Mouse (Mus musculus) hindbrain, embryonic 14.5 days (tissue): ENCODE measurements around the gene Ntrk1. TPM values are rescaled to one million over a fixed set of nuclear protein-coding genes. Genes with fewer than 3 reads are reported as not detected.
A peak's percentile ranks its signal among the peaks of the same experiment; 100 is the strongest.

Experiments
- ATAC-seq: fragments of 200-750 bp; cut with Nextera tagmentation; 2 replicates; pipeline ENCODE4 v1.8.0; 2017; ENCODE audit warnings: moderate number of reproducible peaks, mild to moderate bottlenecking, moderate TSS enrichment, moderate library complexity; ENCODE audit not compliant: low FRiP score
- DNase-seq: peaks from one replicate; pipeline ENCODE4 v3.0.0-alpha.2; 2015; ENCODE audit warnings: low spot score
- H3K27ac ChIP-seq: fragments of 300-500 bp; sonication (generic); 2 replicates; pipeline ENCODE4 v1.5.1; 2014; ENCODE audit warnings: mild to moderate bottlenecking, moderate library complexity
- H3K27me3 ChIP-seq: fragments of 300-500 bp; sonication (generic); 2 replicates; pipeline ENCODE4 v1.6.1; 2014; ENCODE audit warnings: mild to moderate bottlenecking, low read length, mixed read lengths; ENCODE audit not compliant: control insufficient read depth, insufficient read depth
- H3K36me3 ChIP-seq: fragments of 300-500 bp; sonication (generic); replicated peaks from 2 replicates; pipeline ENCODE4 v1.6.1; 2014; ENCODE audit not compliant: control insufficient read depth, insufficient read depth
- H3K4me1 ChIP-seq: fragments of 300-500 bp; sonication (generic); replicated peaks from 2 replicates; pipeline ENCODE4 v1.6.1; 2014; ENCODE audit warnings: antibody characterized with exemption, low read length, mixed read lengths; ENCODE audit not compliant: control insufficient read depth, insufficient read depth
- H3K4me2 ChIP-seq: fragments of 300-500 bp; sonication (generic); replicated peaks from 2 replicates; pipeline ENCODE4 v1.6.1; 2014; ENCODE audit warnings: mild to moderate bottlenecking, moderate library complexity
- H3K4me3 ChIP-seq: fragments of 300-500 bp; sonication (generic); replicated peaks from 2 replicates; pipeline ENCODE4 v1.5.1; 2014; ENCODE audit warnings: mild to moderate bottlenecking, low read length
- H3K9ac ChIP-seq: fragments of 300-500 bp; sonication (generic); 2 replicates; pipeline ENCODE4 v1.6.1; 2014
- H3K9me3 ChIP-seq: fragments of 300-500 bp; sonication (generic); 2 replicates; pipeline ENCODE4 v1.6.1; 2016; ENCODE audit warnings: low read length; ENCODE audit not compliant: control insufficient read depth
- WGBS: fragments of 180-500 bp; shearing (Covaris S2); extraction: QIAGEN DNeasy Blood & Tissue Kit; methylation state at CpG from one replicate; pipeline ENCODE4 v1.1.7; 2014; 5-methylcytosine and 5-hydroxymethylcytosine counted together
- polyA plus RNA-seq: library from polyadenylated mRNA; unstranded; fragments of >200 nt; fragmentation: Nextera tagmentation; extraction: Ambion mirVana; gene quantifications from 2 replicates; pipeline ENCODE4 v1.2.1, GENCODE M21; 2014

The Ntrk1 gene
- polyA plus RNA-seq, 1 experiment from 2014 or later: 1.7 TPM

DNA sequence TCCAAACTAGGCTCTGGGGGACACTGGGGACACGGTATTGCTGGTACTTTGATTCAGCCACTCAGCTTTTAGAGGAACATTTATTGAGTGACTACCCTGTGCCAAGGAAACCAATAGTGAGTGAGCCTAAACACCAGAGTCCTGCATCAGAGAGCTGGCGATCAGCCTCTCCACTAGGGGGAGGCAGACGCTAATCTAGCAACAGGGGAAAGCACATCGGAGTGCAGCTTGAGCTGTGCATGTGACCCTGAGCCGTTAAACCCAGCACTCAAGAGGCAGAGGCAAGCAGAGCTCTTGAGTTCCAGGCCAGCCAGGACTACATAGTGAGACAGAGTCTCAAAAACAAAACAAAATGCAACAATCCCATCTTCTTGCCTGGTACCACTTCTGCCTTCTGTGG, 45.9 kb downstream of the Ntrk1 start:
- no peak for ATAC-seq
- H3K4me1 ChIP-seq: peaks cover 6% of the 10 kb centered on the region; the same call in 1 of the 2 replicates
- no peak overlapping the region for H3K27ac ChIP-seq
- no peak overlapping the region for H3K4me3 ChIP-seq
- no peaks in the 10 kb centered on the region for H3K36me3 ChIP-seq
- WGBS: 13% methylated on average over 5 of the region's 5 CpGs
- DNase-seq: peak; percentile 38
- H3K9me3 ChIP-seq: no peaks in the 10 kb centered on the region
- H3K27me3 ChIP-seq: no peaks in the 10 kb centered on the region
- no peak overlapping the region for H3K4me2 ChIP-seq
- no peak overlapping the region for H3K9ac ChIP-seq

DNA sequence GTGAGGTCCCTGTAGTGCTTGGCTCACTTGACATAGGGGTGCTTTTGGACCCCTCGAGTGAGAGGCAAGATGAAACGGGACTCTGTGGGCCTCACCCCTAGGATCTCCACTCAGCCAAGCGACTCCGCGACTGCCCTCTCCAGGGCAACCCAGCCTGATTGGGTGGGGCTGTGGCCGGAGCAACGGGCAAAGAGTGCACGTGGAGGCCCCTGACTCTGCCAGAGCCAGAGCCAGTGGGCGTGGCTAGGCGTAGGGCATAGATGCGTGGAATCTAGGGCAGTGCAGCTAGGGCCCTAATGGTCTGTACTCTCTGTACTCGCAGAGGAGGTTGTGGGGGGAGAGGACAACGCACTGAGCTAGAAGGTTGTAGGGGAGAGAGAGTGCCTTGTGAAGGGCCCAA, 46.5 kb downstream of the Ntrk1 start, which contains the start of gene Lrrc71:
Gene Lrrc71, minus strand, starts transcription at position 195 of the 400 bp plus-strand sequence.
- 46% methylated on average over 13 of the region's 13 CpGs for WGBS
- Histone ChIP-seq H3K27me3 (no peaks in the 10 kb centered on the region), H3K4me3 (no peak within 1 kb of the TSS), H3K4me2 (no peak within 1 kb of the TSS), H3K27ac (no peak within 1 kb of the TSS), H3K4me1 (peaks cover 6% of the 10 kb centered on the region; the same call in 1 of the 2 replicates), H3K36me3 (no peaks in the 10 kb centered on the region), H3K9ac (no peak within 1 kb of the TSS), H3K9me3 (no peaks in the 10 kb centered on the region)
- no peak; the same call in 1 of the 2 replicates for ATAC-seq
- DNase-seq: no peak

GRCm38 (mm10) chr3:87745036-87745659, 49.8 kb downstream of the Ntrk1 start:
- no peak overlapping the region for H3K4me3 ChIP-seq
- H3K9ac ChIP-seq: no peak overlapping the region
- 35% methylated on average over 18 of the region's 18 CpGs for WGBS
- DNase-seq: no peak
- H3K4me1 ChIP-seq: peaks cover 6% of the 10 kb centered on the region; the same call in 1 of the 2 replicates
- no peak for ATAC-seq
- H3K27ac ChIP-seq: no peak overlapping the region
- peaks cover 14% of the 10 kb centered on the region for H3K36me3 ChIP-seq
- H3K27me3 ChIP-seq: no peaks in the 10 kb centered on the region
- H3K4me2 ChIP-seq: peak overlapping the region; percentile 40
- no peaks in the 10 kb centered on the region for H3K9me3 ChIP-seq

- Histone ChIP-seq H3K36me3 (peaks cover 14% of the 10 kb centered on the region), H3K4me3 (no peak overlapping the region), H3K27ac (no peak overlapping the region), H3K4me2 (no peak overlapping the region), H3K9me3 (no peaks in the 10 kb centered on the region), H3K27me3 (no peaks in the 10 kb centered on the region), H3K9ac (no peak overlapping the region), H3K4me1 (peaks cover 6% of the 10 kb centered on the region; the same call in 1 of the 2 replicates)
- DNase-seq: no peak
- 86% methylated on average over 4 of the region's 4 CpGs for WGBS
- ATAC-seq: no peak
Measured at GRCm38 (mm10) chr3:87743927-87744326, 51.0 kb downstream of the Ntrk1 start.

- Histone ChIP-seq H3K4me1 (peaks cover 6% of the 10 kb centered on the region; the same call in 1 of the 2 replicates), H3K4me3 (no peak overlapping the region), H3K9me3 (no peaks in the 10 kb centered on the region), H3K27me3 (no peaks in the 10 kb centered on the region), H3K4me2 (no peak overlapping the region), H3K27ac (no peak overlapping the region), H3K36me3 (peaks cover 23% of the 10 kb centered on the region), H3K9ac (no peak overlapping the region)
- ATAC-seq (no peak), DNase-seq (no peak)
- 90% methylated on average over 16 of the region's 16 CpGs for WGBS
Measured at GRCm38 (mm10) chr3:87742735-87743134, 52.2 kb downstream of the Ntrk1 start.

DNA sequence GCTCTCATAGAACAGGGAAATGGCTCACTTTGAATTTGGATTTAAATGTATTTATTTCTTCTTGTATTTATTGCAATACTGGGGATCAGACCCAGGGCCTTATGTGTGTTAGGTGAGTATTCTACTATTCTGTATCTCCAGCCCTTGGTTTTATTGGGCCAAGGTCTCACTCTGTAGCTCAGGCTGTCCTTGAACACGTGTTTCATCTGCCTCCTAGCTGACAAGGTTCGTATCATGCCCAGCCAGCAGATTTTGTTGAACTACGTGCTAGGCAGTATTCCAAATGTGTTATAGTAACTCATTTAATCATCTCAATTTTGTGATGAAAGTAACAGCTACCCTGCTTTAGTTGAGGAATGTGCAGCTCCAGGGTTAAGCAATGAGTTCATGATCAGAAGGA, 52.9 kb downstream of the Ntrk1 start:
- Histone ChIP-seq H3K9me3 (no peaks in the 10 kb centered on the region), H3K27ac (no peak overlapping the region), H3K36me3 (peaks cover 31% of the 10 kb centered on the region), H3K4me1 (peaks cover 6% of the 10 kb centered on the region; the same call in 1 of the 2 replicates), H3K9ac (no peak overlapping the region), H3K27me3 (no peaks in the 10 kb centered on the region), H3K4me2 (no peak overlapping the region), H3K4me3 (no peak overlapping the region)
- 89% methylated on average over 3 of the region's 3 CpGs for WGBS
- no peak for DNase-seq
- no peak for ATAC-seq

GRCm38 (mm10) chr3:87738906-87739305, 56.1 kb downstream of the Ntrk1 start:
- no peak for DNase-seq
- WGBS: 76% methylated on average over 5 of the region's 5 CpGs
- H3K9me3 ChIP-seq: no peaks in the 10 kb centered on the region
- no peak overlapping the region for H3K4me3 ChIP-seq
- peaks cover 62% of the 10 kb centered on the region for H3K36me3 ChIP-seq
- H3K27ac ChIP-seq: no peak overlapping the region
- ATAC-seq: no peak
- H3K27me3 ChIP-seq: no peaks in the 10 kb centered on the region
- no peaks in the 10 kb centered on the region for H3K4me1 ChIP-seq
- H3K4me2 ChIP-seq: no peak overlapping the region
- no peak overlapping the region for H3K9ac ChIP-seq

DNA sequence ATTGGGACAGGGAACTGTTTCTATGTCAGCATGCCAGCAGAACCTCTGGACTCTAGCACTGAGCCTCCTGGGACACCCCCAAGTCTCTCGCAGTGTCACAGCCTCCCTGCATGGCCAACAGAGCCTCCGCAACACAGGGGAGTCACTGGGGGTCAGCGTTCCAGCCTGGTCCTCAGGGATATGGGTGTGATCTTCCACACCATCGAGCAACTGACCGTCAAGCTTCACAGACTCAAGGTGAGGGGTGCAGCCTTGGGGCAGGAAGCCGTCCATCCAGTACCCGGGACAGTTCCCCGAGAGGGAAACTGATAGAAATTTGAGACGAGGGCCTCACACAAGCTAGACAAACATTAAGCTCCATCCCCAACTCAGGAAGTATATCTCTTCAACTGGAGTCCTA, 59.6 kb downstream of the Ntrk1 start:
- H3K27me3 ChIP-seq: no peaks in the 10 kb centered on the region
- no peak overlapping the region for H3K4me3 ChIP-seq
- H3K9ac ChIP-seq: no peak overlapping the region
- 82% methylated on average over 9 of the region's 9 CpGs for WGBS
- no peak for DNase-seq
- no peaks in the 10 kb centered on the region for H3K4me1 ChIP-seq
- ATAC-seq: no peak
- no peak overlapping the region for H3K27ac ChIP-seq
- H3K36me3 ChIP-seq: peaks cover 83% of the 10 kb centered on the region
- H3K9me3 ChIP-seq: no peaks in the 10 kb centered on the region
- no peak overlapping the region for H3K4me2 ChIP-seq

DNA sequence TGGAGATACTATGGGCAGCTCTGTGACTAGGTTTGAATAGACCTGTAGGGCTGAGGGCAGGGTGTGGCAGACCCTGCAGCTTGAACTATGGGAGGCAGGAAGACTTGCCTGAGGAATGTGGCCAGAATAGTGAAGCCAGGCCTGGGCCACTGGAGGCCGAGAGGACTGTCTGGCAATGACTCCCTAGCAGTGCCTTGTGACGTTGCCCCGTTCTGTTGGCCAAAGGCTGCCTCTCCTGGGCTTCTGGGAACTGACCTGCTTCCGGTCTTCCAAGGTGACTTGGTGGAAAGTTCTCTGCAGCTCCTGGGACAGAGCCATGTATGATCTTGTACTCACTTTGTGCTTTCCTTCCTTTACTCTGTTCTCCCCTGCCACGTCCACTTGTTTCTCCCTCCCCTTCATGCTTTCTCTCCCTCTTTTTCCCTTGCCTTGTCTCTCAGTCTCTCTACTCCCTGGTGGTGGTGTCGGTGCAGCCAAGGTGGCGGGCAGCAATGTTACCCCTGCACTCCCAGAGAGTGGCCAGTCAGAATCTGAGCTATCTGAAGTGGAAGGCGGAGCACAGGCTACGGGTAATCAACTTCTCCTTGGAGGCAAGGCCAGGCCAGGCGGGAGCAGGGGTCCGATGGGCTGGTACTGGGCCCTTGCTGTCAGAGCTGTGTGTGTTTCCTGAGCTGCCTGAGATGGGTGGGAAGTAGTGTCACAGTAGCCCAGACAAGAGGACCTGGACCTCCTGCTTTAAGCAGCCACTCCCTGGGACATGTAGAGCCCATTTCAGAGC, 60.8 kb downstream of the Ntrk1 start:
- Histone ChIP-seq H3K4me1 (no peaks in the 10 kb centered on the region), H3K4me3 (no peak overlapping the region), H3K9ac (no peak overlapping the region), H3K36me3 (peaks cover 95% of the 10 kb centered on the region), H3K4me2 (no peak overlapping the region), H3K9me3 (no peaks in the 10 kb centered on the region), H3K27me3 (no peaks in the 10 kb centered on the region), H3K27ac (no peak overlapping the region)
- 88% methylated on average over 11 of the region's 11 CpGs for WGBS
- DNase-seq: no peak
- ATAC-seq: no peak
